Mouse (Mus musculus) adipose tissue, adult 10 weeks (tissue): ENCODE measurements around the gene Lyrm1. TPM values are rescaled to one million over a fixed set of nuclear protein-coding genes. Genes with fewer than 3 reads are reported as not detected.

Source experiments
- polyA plus RNA-seq: library from polyadenylated mRNA; stranded (reverse); fragments of 350-450 nt; fragmentation: Illumina TruSeq; extraction: RNeasy Lipid Tissue Mini Kit (QIAGEN cat#74804); gene quantifications from one replicate; pipeline ENCODE4 v1.2.3, GENCODE M21; 2014; ENCODE audit warnings: low read depth, low replicate concordance

The Lyrm1 gene
- 9.0 TPM for polyA plus RNA-seq

DNA sequence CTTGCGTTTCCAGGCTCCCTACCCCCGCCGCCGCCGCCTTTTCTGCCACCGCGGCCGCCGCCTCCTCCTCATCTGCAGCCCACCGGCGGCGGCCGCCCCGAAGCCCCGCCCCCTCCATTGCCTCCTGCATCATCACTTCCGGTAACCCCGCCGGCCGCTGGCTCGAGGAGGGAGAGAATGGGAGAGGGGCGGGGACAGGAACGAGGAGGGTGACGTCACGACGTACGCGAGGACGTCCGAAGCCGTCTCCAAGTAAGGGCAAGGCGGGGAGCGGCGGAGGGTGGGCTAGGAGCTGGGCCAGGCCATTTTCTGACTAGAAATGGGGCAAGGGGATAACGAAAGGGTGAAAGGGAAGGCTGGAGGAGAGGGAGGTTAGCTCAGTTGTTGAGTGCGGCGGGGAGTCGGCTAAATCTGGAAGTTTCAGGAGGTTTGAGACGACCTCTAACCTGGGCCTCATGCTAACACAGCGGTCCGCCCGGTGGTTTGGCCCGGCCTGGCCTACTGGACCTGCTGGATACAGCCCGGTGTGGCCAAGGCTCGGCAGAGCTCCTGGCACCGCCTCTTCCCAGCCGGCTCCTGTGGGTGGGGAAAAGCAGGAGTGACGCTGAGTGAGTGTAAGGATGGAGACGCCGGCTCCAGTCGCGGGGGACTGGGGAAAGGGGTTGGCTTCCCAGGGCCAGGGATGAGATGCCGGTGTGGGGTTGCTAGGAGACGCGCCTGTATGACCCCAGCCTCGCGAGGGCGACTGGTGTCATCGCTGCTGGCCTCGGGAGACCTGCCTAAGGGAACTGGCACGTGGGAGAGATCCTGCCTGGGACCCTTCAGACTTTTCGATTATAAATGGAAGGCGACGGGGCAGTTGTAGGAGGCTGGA is at the start of gene Lyrm1, which contains the start of gene Dcun1d3:
Lyrm1 (plus strand) TSS at position 223 of the 874 bp plus-strand sequence.
Dcun1d3 (minus strand) TSS at position 660 of the 874 bp plus-strand sequence.

Other genes starting within 250 kb of the Lyrm1 start
- gene Acsm4, start 205.8 kb upstream of the Lyrm1 start, polyA plus RNA-seq = not detected
- 37.5 TPM for gene Thumpd1, start 175.1 kb upstream of the Lyrm1 start, polyA plus RNA-seq
- gene Acsm3, start 134.9 kb upstream of the Lyrm1 start, polyA plus RNA-seq = 15.0 TPM
- 18.6 TPM for gene Rexo5, start 101.9 kb upstream of the Lyrm1 start, polyA plus RNA-seq
- 7.3 TPM for gene Eri2, start 101.8 kb upstream of the Lyrm1 start, polyA plus RNA-seq
- 19.7 TPM for gene Dcun1d3, start 437 bp downstream of the Lyrm1 start, polyA plus RNA-seq
- 2.8 TPM for gene Dnah3, start 199.4 kb downstream of the Lyrm1 start, polyA plus RNA-seq
- 76.1 TPM for gene Tmem159, start 206.5 kb downstream of the Lyrm1 start, polyA plus RNA-seq
- not detected for gene Zp2, start 249.4 kb downstream of the Lyrm1 start, polyA plus RNA-seq